Comparison of ENCODE assay signal across 33 mouse cellular contexts in genomic region chr11:66973507-66973906, GRCm38 (mm10). TPM values are rescaled to one million over a fixed set of nuclear protein-coding genes. Genes with fewer than 3 reads are reported as not detected.
"Had no signal": no experiment of that assay in that cellular context is flagged by ENCODE, and none has a peak within 500 bp of the region (broad histone marks: within the 10 kb centered on the region; RNA-seq: fewer than 3 reads in every experiment).

No protein-coding gene starts in this region.

- H3K27me3 ChIP-seq: embryonic facial prominence, embryonic 12.5 days; embryonic facial prominence, embryonic 13.5 days; embryonic facial prominence, embryonic 15.5 days; forebrain, embryonic 12.5 days; forebrain, embryonic 13.5 days; forebrain, embryonic 15.5 days had no signal

- H3K27ac ChIP-seq: embryonic facial prominence, embryonic 10.5 days; embryonic facial prominence, embryonic 12.5 days; embryonic facial prominence, embryonic 13.5 days; embryonic facial prominence, embryonic 15.5 days; forebrain, embryonic 10.5 days; forebrain, embryonic 12.5 days; forebrain, embryonic 13.5 days; forebrain, embryonic 15.5 days; gastrocnemius, adult 2 months; heart, adult 2 months had no signal

- H3K4me1 ChIP-seq: embryonic facial prominence, embryonic 10.5 days; embryonic facial prominence, embryonic 12.5 days; embryonic facial prominence, embryonic 13.5 days; embryonic facial prominence, embryonic 15.5 days; forebrain, embryonic 10.5 days; forebrain, embryonic 12.5 days; forebrain, embryonic 13.5 days; forebrain, embryonic 15.5 days had no signal

- H3K4me3 ChIP-seq: embryonic facial prominence, embryonic 10.5 days; embryonic facial prominence, embryonic 12.5 days; embryonic facial prominence, embryonic 13.5 days; embryonic facial prominence, embryonic 15.5 days; erythroblast, embryonic 14.5 days; forebrain, embryonic 10.5 days; forebrain, embryonic 12.5 days; forebrain, embryonic 13.5 days; forebrain, embryonic 15.5 days; gastrocnemius, adult 2 months; heart, adult 2 months had no signal

- H3K9ac ChIP-seq: embryonic facial prominence, embryonic 12.5 days; embryonic facial prominence, embryonic 13.5 days; embryonic facial prominence, embryonic 15.5 days; forebrain, embryonic 12.5 days; forebrain, embryonic 13.5 days; forebrain, embryonic 15.5 days; forebrain, postnatal 0 days had no signal

- DNase-seq: cerebellum, adult 2 months; cerebellum, adult 9-10 months; cerebellum, adult 9-11 months; cerebellum, postnatal 10 days; cerebellum, postnatal 14 days; cerebellum, postnatal 25 days; cerebellum, postnatal 36 days; embryo, embryonic 11 days; forebrain, postnatal 0 days; gastrocnemius, adult 2 months; gastrocnemius, postnatal 10 days; gastrocnemius, postnatal 14 days; gastrocnemius, postnatal 25 days; gastrocnemius, postnatal 36 days; heart, adult 11 months; heart, adult 18-20 months; heart, adult 2 months had no signal

- H3K36me3 ChIP-seq: embryonic facial prominence, embryonic 10.5 days; embryonic facial prominence, embryonic 12.5 days; embryonic facial prominence, embryonic 13.5 days; embryonic facial prominence, embryonic 15.5 days; forebrain, embryonic 10.5 days; forebrain, embryonic 12.5 days; forebrain, embryonic 15.5 days had no signal

- H3K4me2 ChIP-seq: embryonic facial prominence, embryonic 12.5 days; embryonic facial prominence, embryonic 13.5 days; embryonic facial prominence, embryonic 15.5 days; forebrain, embryonic 12.5 days; forebrain, embryonic 13.5 days; forebrain, embryonic 15.5 days had no signal

- ATAC-seq: forebrain, embryonic 13.5 days; forebrain, embryonic 14.5 days; forebrain, embryonic 15.5 days; forebrain, embryonic 16.5 days; forebrain, postnatal 0 days had no signal

RNA-seq across cellular contexts. Expression of gene Tmem238l, which starts 17.1 kb away (rescaled TPM):
- polyA plus RNA-seq: cerebellum, adult 2 months; cortical plate, adult 2 months; embryonic facial prominence, embryonic 10.5 days; embryonic facial prominence, embryonic 11.5 days; embryonic facial prominence, embryonic 12.5 days; embryonic facial prominence, embryonic 13.5 days; embryonic facial prominence, embryonic 14.5 days; erythroblast, embryonic 14.5 days; forebrain, embryonic 10.5 days; forebrain, embryonic 11.5 days; forebrain, embryonic 12.5 days; forebrain, embryonic 13.5 days; forebrain, embryonic 14.5 days; forebrain, embryonic 15.5 days; forebrain, embryonic 16.5 days; forebrain, postnatal 0 days; frontal cortex, adult 2 months; heart, adult 2 months had no signal

RNA-seq across cellular contexts. Expression of gene Tmem220, which starts 51.4 kb away (rescaled TPM):
- polyA plus RNA-seq: erythroblast, embryonic 14.5 days had no signal
